Mouse (Mus musculus) CH12.LX (cell line): ENCODE results near the gene Wdr86. TPM values are rescaled to one million over a fixed set of nuclear protein-coding genes. Genes with fewer than 3 reads are reported as not detected.

Source experiments
- DNase-seq: peaks from one replicate; pipeline ENCODE4 v3.0.0-alpha.2; 2013; ENCODE audit errors: extremely low read depth
- H3K27ac ChIP-seq: 2 replicates; pipeline ENCODE4 v1.5.1; 2012; ENCODE audit warnings: low read depth, mild to moderate bottlenecking, control low read depth, moderate library complexity; ENCODE audit not compliant: insufficient read depth
- H3K27me3 ChIP-seq: replicated peaks from 2 replicates; pipeline ENCODE3; 2012; ENCODE audit warnings: inconsistent platforms
- H3K36me3 ChIP-seq, 2 experiments: replicated peaks in 1 of 2; 2 replicates each; pipeline versions ENCODE3 to v1.6.1; 2012; ENCODE audit warnings: inconsistent platforms in 1 of 2, low read length in 1 of 2, mild to moderate bottlenecking in 1 of 2, mixed read lengths in 1 of 2, moderate library complexity in 1 of 2; ENCODE audit not compliant: control insufficient read depth in 1 of 2, insufficient read depth in 1 of 2
- H3K4me1 ChIP-seq, 2 experiments: 2 replicates each; pipeline ENCODE4 v1.6.1; 2012; ENCODE audit warnings: inconsistent platforms in 1 of 2, moderate library complexity in 1 of 2; ENCODE audit not compliant: insufficient read depth in 2 of 2, control insufficient read depth in 1 of 2
- H3K4me2 ChIP-seq: 2 replicates; pipeline ENCODE4 v1.6.1; 2012; ENCODE audit warnings: low read depth, mild to moderate bottlenecking, control low read depth; ENCODE audit not compliant: poor library complexity, insufficient read depth, severe bottlenecking
- H3K4me3 ChIP-seq, 3 experiments: fragments of 150-350 bp in 1 of 3; sonication (generic) in 1 of 3; replicated peaks in 1 of 3; 2 replicates each; pipeline versions ENCODE3 to v1.5.1; 2011 to 2012; ENCODE audit warnings: low read depth in 2 of 3, low read length in 2 of 3, mild to moderate bottlenecking in 2 of 3, moderate library complexity in 2 of 3, control low read depth in 1 of 3, improper control_type of control experiment in 1 of 3, inconsistent platforms in 1 of 3, mixed read lengths in 1 of 3; ENCODE audit not compliant: poor library complexity in 1 of 3
- H3K79me2 ChIP-seq: replicated peaks from 2 replicates; pipeline ENCODE4 v1.6.1; 2012; ENCODE audit warnings: mild to moderate bottlenecking, moderate library complexity; ENCODE audit not compliant: control insufficient read depth, poor library complexity, insufficient read depth, severe bottlenecking; ENCODE audit errors: extremely low read depth
- H3K9ac ChIP-seq: 2 replicates; pipeline ENCODE4 v1.6.1; 2012; ENCODE audit warnings: low read depth, mild to moderate bottlenecking, control low read depth, moderate library complexity; ENCODE audit not compliant: insufficient read depth
- H3K9me3 ChIP-seq: replicated peaks from 2 replicates; pipeline ENCODE3; 2012; ENCODE audit warnings: low read length, inconsistent platforms, mixed read lengths
- BHLHE40 ChIP-seq: IDR thresholded peaks from 2 replicates; pipeline ENCODE4 v1.6.1; 2011; ENCODE audit warnings: mild to moderate bottlenecking, low read depth, low read length, improper control_type of control experiment
- EP300 ChIP-seq: IDR thresholded peaks from 2 replicates; pipeline ENCODE4 v1.6.1; 2011; ENCODE audit warnings: low read length, improper control_type of control experiment
- ETS1 ChIP-seq: conservative IDR thresholded peaks from 2 replicates; pipeline ENCODE4 v1.6.1; 2012; ENCODE audit warnings: low read depth, mild to moderate bottlenecking, inconsistent platforms, low read length, improper control_type of control experiment, moderate library complexity
- GABPA ChIP-seq: IDR thresholded peaks from 2 replicates; pipeline ENCODE4 v1.6.1; 2012; ENCODE audit warnings: low read depth, low read length, improper control_type of control experiment, inconsistent platforms; ENCODE audit not compliant: insufficient replicate concordance
- HCFC1 ChIP-seq: IDR thresholded peaks from 2 replicates; pipeline ENCODE4 v1.6.1; 2012; ENCODE audit warnings: low read depth, mild to moderate bottlenecking, inconsistent platforms, low read length, improper control_type of control experiment
- KAT2A ChIP-seq: IDR thresholded peaks from 2 replicates; pipeline ENCODE4 v1.6.1; 2012; ENCODE audit warnings: low read length, improper control_type of control experiment, inconsistent platforms; ENCODE audit not compliant: insufficient replicate concordance
- MAFK ChIP-seq: IDR thresholded peaks from 2 replicates; pipeline ENCODE4 v1.6.1; 2011; ENCODE audit warnings: low read length, improper control_type of control experiment; ENCODE audit not compliant: insufficient replicate concordance
- NRF1 ChIP-seq: IDR thresholded peaks from 2 replicates; pipeline ENCODE4 v1.6.1; 2014; ENCODE audit warnings: low read depth, mild to moderate bottlenecking, inconsistent platforms, low read length, improper control_type of control experiment, moderate library complexity
- POLR2A ChIP-seq: IDR thresholded peaks from 2 replicates; pipeline ENCODE4 v1.6.1; 2011; ENCODE audit warnings: low read depth, mild to moderate bottlenecking, improper control_type of control experiment, low read length
- POLR2AphosphoS2 ChIP-seq: IDR thresholded peaks from 2 replicates; pipeline ENCODE4 v1.6.1; 2011; ENCODE audit warnings: low read depth, low read length, improper control_type of control experiment
- TBP ChIP-seq: conservative IDR thresholded peaks from 2 replicates; pipeline ENCODE4 v1.6.1; 2011; ENCODE audit warnings: low read depth, low read length, improper control_type of control experiment
- UBTF ChIP-seq: IDR thresholded peaks from 2 replicates; pipeline ENCODE4 v1.6.1; 2012; ENCODE audit warnings: low read depth, mild to moderate bottlenecking, inconsistent platforms, low read length, improper control_type of control experiment, moderate library complexity
- USF1 ChIP-seq: IDR thresholded peaks from 2 replicates; pipeline ENCODE4 v1.6.1; 2014; ENCODE audit warnings: low read depth, mild to moderate bottlenecking, inconsistent platforms, low read length, improper control_type of control experiment
- USF2 ChIP-seq: conservative IDR thresholded peaks from 2 replicates; pipeline ENCODE4 v1.6.1; 2011; ENCODE audit warnings: low read depth, low read length, improper control_type of control experiment
- dilution Hi-C: fragments of 300-500 bp; cut with MboI; formaldehyde crosslinking; loops from 2 replicates; pipeline ENCODE4 v1.14.3; 2020; ENCODE audit warnings: low sequenced_read_pairs; ENCODE audit not compliant: extremely low pct_unique_long_range_greater_than_20kb, extremely low pct_ligation_motif_present
- in situ Hi-C: fragments of 300-500 bp; cut with MboI; formaldehyde crosslinking; loops from 3 replicates; pipeline ENCODE4 v1.14.3; 2019; ENCODE audit warnings: low sequenced_read_pairs, low pct_ligation_motif_present, low pct_unique_long_range_greater_than_20kb, mixed read lengths
- polyA plus RNA-seq: library from polyadenylated mRNA; unstranded; fragments of >175 nt; gene quantifications from 2 replicates; pipeline ENCODE4 v1.2.1, GENCODE M21; 2012; ENCODE audit warnings: low read depth; ENCODE audit not compliant: insufficient read length
- total RNA-seq, 2 experiments: library from RNA; depleted of rRNA; stranded (reverse); fragments of 300-350 nt in 1 of 2; fragments of >200 nt in 1 of 2; gene quantifications; 2 replicates each; pipeline ENCODE4 v1.2.3; 2012 to 2014

The Wdr86 gene
- total and polyA plus RNA-seq, 3 experiments = 0.08 to 0.16 TPM; not detected in 1

GRCm38 (mm10) chr5:24719852-24720251 is 10.7 kb downstream of the Wdr86 start:
- no peak overlapping the region for H3K27ac ChIP-seq
- TF ChIP-seq BHLHE40 (no peak), POLR2A (no peak), USF2 (no peak)
- TF ChIP-seq, all 38 proteins: peak for 0
- Histone ChIP-seq H3K9ac (no peak overlapping the region), H3K4me3 (no peak overlapping the region), H3K4me2 (no peak overlapping the region), H3K9me3 (no peaks in the 10 kb centered on the region), H3K79me2 (no peaks in the 10 kb centered on the region), H3K27me3 (no peaks in the 10 kb centered on the region), H3K4me1 (peaks cover 0 to 8% of the 10 kb centered on the region in 2 experiments; a peak in 2 of 4 replicates), H3K36me3 (peaks cover 0 to 14% of the 10 kb centered on the region in 2 experiments)
- no peak for DNase-seq
- in situ Hi-C loops (no loop called here), dilution Hi-C loops (no loop called here)

GRCm38 (mm10) chr5:24718076-24718475 is 12.5 kb downstream of the Wdr86 start:
- TF ChIP-seq EP300 (no peak), POLR2AphosphoS2 (no peak), KAT2A (no peak), GABPA (no peak), NRF1 (no peak), ETS1 (no peak), MAFK (no peak)
- Histone ChIP-seq H3K9me3 (no peaks in the 10 kb centered on the region), H3K4me1 (peaks cover 0 to 20% of the 10 kb centered on the region in 2 experiments; a peak in 2 of 4 replicates), H3K27me3 (no peaks in the 10 kb centered on the region), H3K27ac (no peak overlapping the region), H3K79me2 (no peaks in the 10 kb centered on the region), H3K36me3 (peaks cover 0 to 14% of the 10 kb centered on the region in 2 experiments), H3K4me3 (no peak overlapping the region), H3K4me2 (no peak overlapping the region), H3K9ac (no peak overlapping the region)
- in situ Hi-C loops = no loop called here
- dilution Hi-C loops = no loop called here
- no peak for DNase-seq

GRCm38 (mm10) chr5:24713987-24714386 is 16.5 kb downstream of the Wdr86 start:
- Histone ChIP-seq H3K79me2 (no peaks in the 10 kb centered on the region), H3K4me2 (no peak overlapping the region), H3K4me3 (no peak overlapping the region), H3K4me1 (peaks cover 0 to 17% of the 10 kb centered on the region in 2 experiments; a peak in 2 of 4 replicates), H3K27ac (no peak overlapping the region), H3K9me3 (peaks cover 16% of the 10 kb centered on the region)
- no peak for DNase-seq
- TF ChIP-seq UBTF (no peak), HCFC1 (no peak), BHLHE40 (no peak), USF1 (no peak), TBP (no peak), ETS1 (no peak), USF2 (no peak)
- TF ChIP-seq, all 38 proteins: peak for 0
- H3K36me3 ChIP-seq = peaks cover 22 to 53% of the 10 kb centered on the region in 2 experiments
- no peaks in the 10 kb centered on the region for H3K27me3 ChIP-seq
- in situ Hi-C loops (no loop called here), dilution Hi-C loops (no loop called here)
- H3K9ac ChIP-seq = no peak overlapping the region
